Mouse (Mus musculus) hindbrain, embryonic 13.5 days (tissue): Measurements from ENCODE around the gene Gm21680. TPM values are rescaled to one million over a fixed set of nuclear protein-coding genes. Genes with fewer than 3 reads are reported as not detected.
A peak's percentile ranks its signal among the peaks of the same experiment; 100 is the strongest.
"Not testable (repeated sequence)": the region's sequence is repeated elsewhere in the genome, so short reads cannot be mapped to it uniquely, and the experiment has no call there.

Experiments
- ATAC-seq: fragments of 200-750 bp; cut with Nextera tagmentation; 2 replicates; pipeline ENCODE4 v1.8.0; 2017; ENCODE audit warnings: moderate TSS enrichment; ENCODE audit not compliant: low FRiP score
- H3K27ac ChIP-seq: fragments of 300-500 bp; sonication (generic); 2 replicates; pipeline ENCODE4 v1.5.1; 2015; ENCODE audit warnings: inconsistent platforms, mild to moderate bottlenecking, moderate library complexity
- H3K27me3 ChIP-seq: fragments of 300-500 bp; sonication (generic); 2 replicates; pipeline ENCODE4 v1.6.1; 2015; ENCODE audit warnings: mild to moderate bottlenecking, inconsistent platforms
- H3K36me3 ChIP-seq: fragments of 300-500 bp; sonication (generic); 2 replicates; pipeline ENCODE4 v1.6.1; 2015; ENCODE audit warnings: mild to moderate bottlenecking, inconsistent platforms
- H3K4me1 ChIP-seq: fragments of 300-500 bp; sonication (generic); replicated peaks from 2 replicates; pipeline ENCODE4 v1.6.1; 2015; ENCODE audit warnings: inconsistent platforms
- H3K4me2 ChIP-seq: fragments of 300-500 bp; sonication (generic); 2 replicates; pipeline ENCODE4 v1.6.1; 2015; ENCODE audit warnings: inconsistent platforms, mild to moderate bottlenecking, moderate library complexity
- H3K4me3 ChIP-seq: fragments of 300-500 bp; sonication (generic); 2 replicates; pipeline ENCODE4 v1.5.1; 2015; ENCODE audit warnings: mild to moderate bottlenecking, inconsistent platforms
- H3K9ac ChIP-seq: fragments of 300-500 bp; sonication (generic); 2 replicates; pipeline ENCODE4 v1.6.1; 2015; ENCODE audit warnings: mild to moderate bottlenecking, inconsistent platforms
- H3K9me3 ChIP-seq: fragments of 300-500 bp; sonication (generic); 2 replicates; pipeline ENCODE4 v1.6.1; 2016; ENCODE audit warnings: inconsistent platforms
- WGBS: fragments of 180-500 bp; shearing (Covaris S2); methylation state at CpG from one replicate; pipeline ENCODE4 v1.1.7; 2015; 5-methylcytosine and 5-hydroxymethylcytosine counted together
- polyA plus RNA-seq: library from polyadenylated mRNA; unstranded; fragments of >200 nt; fragmentation: Nextera tagmentation; extraction: Ambion mirVana; gene quantifications from 2 replicates; pipeline ENCODE4 v1.2.1, GENCODE M21; 2015

Gm21680 gene
- polyA plus RNA-seq: 0.16 TPM in 1 of 2 replicates, not detected in the other

- not testable (repeated sequence) for H3K27me3 ChIP-seq, H3K4me2 ChIP-seq, H3K9me3 ChIP-seq, H3K36me3 ChIP-seq, H3K4me1 ChIP-seq, H3K4me3 ChIP-seq, H3K9ac ChIP-seq, ATAC-seq, H3K27ac ChIP-seq
- no CpG with 5 or more reads among the region's 2 CpGs for WGBS
Observed at GRCm38 (mm10) chr5:25972563-25972962, at the start of gene Gm21680. TSS of gene Gm21680 (minus strand) at chr5:25972663.

- H3K9me3 ChIP-seq, H3K4me1 ChIP-seq, H3K27me3 ChIP-seq, H3K36me3 ChIP-seq, H3K27ac ChIP-seq, H3K9ac ChIP-seq: not testable (repeated sequence)
- peak; percentile 7; the same call in 1 of the 2 replicates for ATAC-seq
- 75% methylated on average over 7 of the region's 7 CpGs for WGBS
- Histone ChIP-seq H3K4me2 (peak overlapping the region; percentile 57), H3K4me3 (peak overlapping the region; percentile 35; the same call in 1 of the 2 replicates)
Observed at GRCm38 (mm10) chr5:26007697-26008096, 35.2 kb upstream of the Gm21680 start.

GRCm38 (mm10) chr5:26006937-26007695 is 34.7 kb upstream of the Gm21680 start:
- Histone ChIP-seq H3K4me2 (peak overlapping the region; percentile 57), H3K9ac (peak overlapping the region; percentile 31), H3K4me3 (peak overlapping the region; percentile 35)
- ATAC-seq: peak; percentile 97
- WGBS: 19% methylated on average over 45 of the region's 45 CpGs
- H3K27me3 ChIP-seq, H3K9me3 ChIP-seq, H3K36me3 ChIP-seq, H3K27ac ChIP-seq, H3K4me1 ChIP-seq: not testable (repeated sequence)

GRCm38 (mm10) chr5:26004698-26005097 is 32.2 kb upstream of the Gm21680 start, which contains the start of gene Gm1979:
TSS of gene Gm1979 (minus strand) at chr5:26004798.
- not testable (repeated sequence) for H3K9ac ChIP-seq, H3K4me3 ChIP-seq, H3K9me3 ChIP-seq, H3K27me3 ChIP-seq, H3K36me3 ChIP-seq, H3K4me1 ChIP-seq, H3K27ac ChIP-seq, H3K4me2 ChIP-seq, ATAC-seq
- 100% methylated on average over 1 of the region's 2 CpGs for WGBS

- not testable (repeated sequence) for H3K4me1 ChIP-seq, H3K4me3 ChIP-seq
- no CpG with 5 or more reads among the region's 3 CpGs for WGBS
Observed at GRCm38 (mm10) chr5:25988550-25988949, 16.1 kb upstream of the Gm21680 start, which contains the start of gene Gm21698. TSS of gene Gm21698 (minus strand) at chr5:25988650.

GRCm38 (mm10) chr5:25957050-25957449 is 15.4 kb downstream of the Gm21680 start:
- Histone ChIP-seq H3K4me3 (peak overlapping the region; percentile 22; the same call in 1 of the 2 replicates), H3K4me2 (peak overlapping the region; percentile 45)
- not testable (repeated sequence) for H3K9ac ChIP-seq, H3K27me3 ChIP-seq, H3K27ac ChIP-seq, H3K36me3 ChIP-seq, H3K4me1 ChIP-seq, H3K9me3 ChIP-seq, ATAC-seq
- WGBS: 67% methylated on average over 17 of the region's 17 CpGs

More at GRCm38 (mm10) chr5:25988550-25988949, 16.1 kb upstream of the Gm21680 start, which contains the start of gene Gm21698:
- ATAC-seq, H3K9ac ChIP-seq, H3K27ac ChIP-seq, H3K27me3 ChIP-seq, H3K9me3 ChIP-seq, H3K4me2 ChIP-seq, H3K36me3 ChIP-seq: not testable (repeated sequence)

GRCm38 (mm10) chr5:25956611-25957010 is 15.9 kb downstream of the Gm21680 start:
- not testable (repeated sequence) for H3K9me3 ChIP-seq, H3K4me1 ChIP-seq, H3K9ac ChIP-seq, H3K36me3 ChIP-seq, H3K27me3 ChIP-seq, H3K27ac ChIP-seq
- 34% methylated on average over 32 of the region's 32 CpGs for WGBS
- ATAC-seq: peak; percentile 76
- peak overlapping the region; percentile 45 for H3K4me2 ChIP-seq
- peak overlapping the region; percentile 22 for H3K4me3 ChIP-seq

- not testable (repeated sequence) for H3K4me2 ChIP-seq, ATAC-seq, H3K9me3 ChIP-seq, H3K27ac ChIP-seq, H3K27me3 ChIP-seq, H3K36me3 ChIP-seq, H3K4me1 ChIP-seq, H3K4me3 ChIP-seq, H3K9ac ChIP-seq
- WGBS: 75% methylated on average over 2 of the region's 2 CpGs
Observed at GRCm38 (mm10) chr5:25954317-25954716, 18.1 kb downstream of the Gm21680 start, which contains the start of gene Gm21671. TSS of gene Gm21671 (minus strand) at chr5:25954417.

GRCm38 (mm10) chr5:25945391-25945790 is 27.1 kb downstream of the Gm21680 start:
- H3K4me1 ChIP-seq, H3K27me3 ChIP-seq, H3K27ac ChIP-seq, ATAC-seq, H3K9ac ChIP-seq, H3K4me3 ChIP-seq, H3K9me3 ChIP-seq, H3K36me3 ChIP-seq, H3K4me2 ChIP-seq: not testable (repeated sequence)
- 83% methylated on average over 2 of the region's 2 CpGs for WGBS

GRCm38 (mm10) chr5:25942281-25942680 is 30.2 kb downstream of the Gm21680 start, which contains the start of gene Gm21663:
TSS of gene Gm21663 (minus strand) at chr5:25942381.
- not testable (repeated sequence) for H3K4me2 ChIP-seq, H3K9me3 ChIP-seq, H3K9ac ChIP-seq, H3K27ac ChIP-seq, H3K4me3 ChIP-seq, ATAC-seq, H3K36me3 ChIP-seq, H3K27me3 ChIP-seq, H3K4me1 ChIP-seq
- 70% methylated on average over 2 of the region's 2 CpGs for WGBS
